Mouse (Mus musculus): ENCODE data around the gene Omt2b.

DNA sequence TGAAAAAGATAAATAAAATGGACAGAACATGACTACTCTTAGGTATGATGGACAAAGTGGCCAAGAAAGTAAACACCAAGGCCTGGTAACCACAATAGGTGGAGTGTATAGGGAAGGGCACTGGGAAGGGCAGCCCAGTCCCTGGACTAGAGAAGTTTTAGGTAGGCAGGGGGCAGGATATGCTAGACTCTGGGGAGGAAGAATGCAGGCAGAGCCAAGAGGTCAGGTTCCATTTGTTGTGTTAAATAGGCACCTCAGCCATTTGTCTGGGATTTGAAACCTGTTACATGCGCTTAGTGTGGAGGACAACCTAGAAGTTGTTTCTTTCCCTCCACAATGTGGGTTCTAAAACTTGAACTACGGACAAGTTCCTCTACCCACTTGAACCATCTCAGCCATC lies 42.0 kb downstream of the Omt2b start:
- no peak for TF ChIP-seq POLR2A (IDR thresholded peaks at IDR 0.05; ENCODE audit: low read depth, low read length)
- TF ChIP-seq CTCF (IDR thresholded peaks at IDR 0.05; ENCODE audit: borderline replicate concordance, insufficient read depth, low read length) = no peak

Data from embryonic fibroblast, embryonic 13.5 days (primary cell).